Mouse (Mus musculus) spleen, adult 2 months (tissue): Measurements from ENCODE around the gene Cbs.

ENCODE experiments used
- CTCF ChIP-seq: fragments of 200-500 bp; IDR thresholded peaks from 2 replicates; pipeline ENCODE4 v1.5.1; 2011; ENCODE audit warnings: mild to moderate bottlenecking, inconsistent platforms; ENCODE audit not compliant: insufficient read depth, insufficient read length, insufficient replicate concordance; ENCODE audit errors: extremely low read depth
- POLR2A ChIP-seq: fragments of 200-500 bp; IDR thresholded peaks from 2 replicates; pipeline ENCODE4 v1.6.1; 2011; ENCODE audit warnings: low read depth, low read length, inconsistent platforms

GRCm38 (mm10) chr17:31668306-31668705 is 31.3 kb upstream of the Cbs start:
- TF ChIP-seq CTCF (no peak), POLR2A (no peak)
